Mouse (Mus musculus): ENCODE measurements around the gene Aarsd1. TPM values are rescaled to one million over a fixed set of nuclear protein-coding genes. Genes with fewer than 3 reads are reported as not detected.
"Not testable (repeated sequence)": the region's sequence is repeated elsewhere in the genome, so short reads cannot be mapped to it uniquely, and the experiment has no call there.

Gene Aarsd1
- polyA plus RNA-seq, 1 experiment from 2014 or later, result 98.2 TPM

DNA sequence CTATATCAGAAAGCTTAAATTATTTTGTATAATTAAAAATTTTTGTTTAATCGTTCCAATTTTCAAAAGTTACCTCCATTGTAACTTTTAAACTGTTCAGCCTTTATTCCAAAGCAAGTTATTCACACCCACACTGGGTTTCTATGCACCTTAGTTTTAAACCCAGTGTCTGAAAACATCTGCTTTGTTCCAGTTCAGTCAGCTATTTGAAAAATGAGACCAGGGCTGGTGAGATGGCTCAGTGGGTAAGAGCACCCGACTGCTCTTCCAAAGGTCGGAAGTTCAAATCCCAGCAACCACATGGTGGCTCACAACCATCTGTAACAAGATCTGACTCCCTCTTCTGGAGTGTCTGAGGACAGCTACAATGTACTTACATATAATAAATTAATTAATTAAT lies 20.6 kb upstream of the Aarsd1 start:
- H3K9ac ChIP-seq (ENCODE audit: low read depth, low read length); H3K9me3 ChIP-seq (replicated peaks; ENCODE audit: control insufficient read depth, low read length, poor library complexity, severe bottlenecking); H3K4me1 ChIP-seq (ENCODE audit: control insufficient read depth, insufficient read depth, low read length); H3K27me3 ChIP-seq (ENCODE audit: control insufficient read depth, insufficient read depth, low read depth, low read length); H3K4me3 ChIP-seq (ENCODE audit: low read depth, low read length); H3K4me2 ChIP-seq (ENCODE audit: low read length); H3K27ac ChIP-seq (ENCODE audit: low read length); ATAC-seq: not testable (repeated sequence)
- WGBS, result 74% methylated on average over 3 of the region's 3 CpGs
- peaks cover 23% of the 10 kb centered on the region for H3K36me3 ChIP-seq (ENCODE audit: control insufficient read depth, insufficient read depth, low read length)

DNA sequence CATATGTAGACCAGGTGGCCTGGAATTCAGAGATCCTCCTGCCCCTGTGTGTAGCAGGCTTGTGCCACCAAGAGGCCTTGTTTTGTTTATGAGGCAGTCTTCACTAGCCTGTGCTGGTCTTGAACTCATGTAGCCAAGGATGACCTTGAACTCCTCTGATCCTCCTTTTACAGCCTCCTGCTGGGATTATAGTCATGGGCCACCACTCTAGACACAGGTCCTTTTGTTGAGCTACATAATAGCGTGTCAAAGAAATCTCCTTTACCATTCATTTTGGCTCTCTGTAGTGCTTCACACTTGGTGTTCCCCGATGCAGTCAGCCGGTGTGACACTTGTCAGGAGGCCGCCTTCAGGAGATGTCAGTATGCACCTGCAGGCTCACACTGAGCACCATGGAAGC lies 19.5 kb upstream of the Aarsd1 start:
- H3K4me3 ChIP-seq (ENCODE audit: low read depth, low read length), result no peak overlapping the region
- H3K4me2 ChIP-seq (ENCODE audit: low read length), result no peak overlapping the region
- no peaks in the 10 kb centered on the region for H3K4me1 ChIP-seq (ENCODE audit: control insufficient read depth, insufficient read depth, low read length)
- no peaks in the 10 kb centered on the region for H3K9me3 ChIP-seq (replicated peaks; ENCODE audit: control insufficient read depth, low read length, poor library complexity, severe bottlenecking)
- ATAC-seq, result no peak
- WGBS, result 30% methylated on average over 4 of the region's 4 CpGs
- no peak overlapping the region for H3K27ac ChIP-seq (ENCODE audit: low read length)
- H3K9ac ChIP-seq (ENCODE audit: low read depth, low read length), result no peak overlapping the region
- peaks cover 27% of the 10 kb centered on the region for H3K36me3 ChIP-seq (ENCODE audit: control insufficient read depth, insufficient read depth, low read length)
- no peaks in the 10 kb centered on the region for H3K27me3 ChIP-seq (ENCODE audit: control insufficient read depth, insufficient read depth, low read depth, low read length)

- no peaks in the 10 kb centered on the region for H3K4me1 ChIP-seq (ENCODE audit: control insufficient read depth, insufficient read depth, low read length)
- no peak overlapping the region for H3K9ac ChIP-seq (ENCODE audit: low read depth, low read length)
- no peak overlapping the region for H3K27ac ChIP-seq (ENCODE audit: low read length)
- no peak overlapping the region for H3K4me2 ChIP-seq (ENCODE audit: low read length)
- no peaks in the 10 kb centered on the region for H3K9me3 ChIP-seq (replicated peaks; ENCODE audit: control insufficient read depth, low read length, poor library complexity, severe bottlenecking)
- H3K36me3 ChIP-seq (ENCODE audit: control insufficient read depth, insufficient read depth, low read length), result peaks cover 33% of the 10 kb centered on the region
- H3K4me3 ChIP-seq (ENCODE audit: low read depth, low read length), result no peak overlapping the region
- 83% methylated on average over 4 of the region's 4 CpGs for WGBS
- ATAC-seq, result no peak
- H3K27me3 ChIP-seq (ENCODE audit: control insufficient read depth, insufficient read depth, low read depth, low read length), result no peaks in the 10 kb centered on the region
These were observed 18.4 kb upstream of the Aarsd1 start for GRCm38 (mm10) chr11:101435831-101436230.

DNA sequence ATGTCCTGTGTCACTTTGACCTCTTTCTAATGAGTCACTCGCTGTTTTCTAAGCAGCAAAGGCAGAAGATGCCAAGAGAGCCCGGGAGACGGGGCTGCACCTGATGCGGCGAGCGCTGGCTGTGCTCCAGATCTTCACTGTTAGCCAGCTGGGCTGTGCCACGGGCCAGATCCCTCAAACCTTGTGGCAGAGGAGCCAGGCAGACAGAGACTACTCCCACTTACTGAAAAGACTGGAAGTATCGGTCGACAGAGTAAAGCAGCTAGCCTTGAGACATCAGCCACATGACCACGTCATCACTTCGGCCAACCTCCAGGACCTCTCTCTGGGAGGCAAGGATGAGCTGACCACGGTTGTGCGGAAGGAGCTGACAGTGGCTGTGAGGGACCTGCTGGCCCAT lies 16.0 kb upstream of the Aarsd1 start:
- 92% methylated on average over 13 of the region's 13 CpGs for WGBS
- no peaks in the 10 kb centered on the region for H3K9me3 ChIP-seq (replicated peaks; ENCODE audit: control insufficient read depth, low read length, poor library complexity, severe bottlenecking)
- no peaks in the 10 kb centered on the region for H3K4me1 ChIP-seq (ENCODE audit: control insufficient read depth, insufficient read depth, low read length)
- H3K9ac ChIP-seq (ENCODE audit: low read depth, low read length), result no peak overlapping the region
- H3K4me2 ChIP-seq (ENCODE audit: low read length), result no peak overlapping the region
- H3K27me3 ChIP-seq (ENCODE audit: control insufficient read depth, insufficient read depth, low read depth, low read length), result no peaks in the 10 kb centered on the region
- no peak overlapping the region for H3K4me3 ChIP-seq (ENCODE audit: low read depth, low read length)
- no peak for ATAC-seq
- H3K36me3 ChIP-seq (ENCODE audit: control insufficient read depth, insufficient read depth, low read length), result peaks cover 48% of the 10 kb centered on the region
- H3K27ac ChIP-seq (ENCODE audit: low read length), result no peak overlapping the region

- Histone ChIP-seq H3K4me2 (ENCODE audit: low read length) (no peak overlapping the region), H3K27me3 (ENCODE audit: control insufficient read depth, insufficient read depth, low read depth, low read length) (no peaks in the 10 kb centered on the region), H3K27ac (ENCODE audit: low read length) (no peak overlapping the region), H3K9me3 (replicated peaks; ENCODE audit: control insufficient read depth, low read length, poor library complexity, severe bottlenecking) (no peaks in the 10 kb centered on the region), H3K4me3 (ENCODE audit: low read depth, low read length) (no peak overlapping the region), H3K4me1 (ENCODE audit: control insufficient read depth, insufficient read depth, low read length) (peaks cover 11% of the 10 kb centered on the region), H3K9ac (ENCODE audit: low read depth, low read length) (no peak overlapping the region), H3K36me3 (ENCODE audit: control insufficient read depth, insufficient read depth, low read length) (peaks cover 48% of the 10 kb centered on the region)
- 91% methylated on average over 9 of the region's 9 CpGs for WGBS
- ATAC-seq, result no peak
These were observed 13.9 kb upstream of the Aarsd1 start for GRCm38 (mm10) chr11:101431327-101431726.

- peak overlapping the region; percentile 90 for H3K4me2 ChIP-seq (ENCODE audit: low read length)
- H3K9me3 ChIP-seq (replicated peaks; ENCODE audit: control insufficient read depth, low read length, poor library complexity, severe bottlenecking), result no peaks in the 10 kb centered on the region
- peak overlapping the region; percentile 77 for H3K4me3 ChIP-seq (ENCODE audit: low read depth, low read length)
- no peak overlapping the region for H3K27ac ChIP-seq (ENCODE audit: low read length)
- H3K4me1 ChIP-seq (ENCODE audit: control insufficient read depth, insufficient read depth, low read length), result peaks cover 27% of the 10 kb centered on the region
- H3K27me3 ChIP-seq (ENCODE audit: control insufficient read depth, insufficient read depth, low read depth, low read length), result no peaks in the 10 kb centered on the region
- H3K9ac ChIP-seq (ENCODE audit: low read depth, low read length), result peak overlapping the region; percentile 82
- H3K36me3 ChIP-seq (ENCODE audit: control insufficient read depth, insufficient read depth, low read length), result peaks cover 18% of the 10 kb centered on the region
- WGBS, result 61% methylated on average over 8 of the region's 8 CpGs
- no peak for ATAC-seq
These were observed 8.8 kb upstream of the Aarsd1 start for GRCm38 (mm10) chr11:101426165-101426564.

- peak within 1 kb of the TSS; percentile 90 for H3K27ac ChIP-seq (ENCODE audit: low read length)
- H3K4me3 ChIP-seq (ENCODE audit: low read depth, low read length), result peak within 1 kb of the TSS; percentile 77
- H3K4me1 ChIP-seq (ENCODE audit: control insufficient read depth, insufficient read depth, low read length), result peaks cover 27% of the 10 kb centered on the region
- no peaks in the 10 kb centered on the region for H3K9me3 ChIP-seq (replicated peaks; ENCODE audit: control insufficient read depth, low read length, poor library complexity, severe bottlenecking)
- H3K27me3 ChIP-seq (ENCODE audit: control insufficient read depth, insufficient read depth, low read depth, low read length), result no peaks in the 10 kb centered on the region
- peak within 1 kb of the TSS; percentile 82 for H3K9ac ChIP-seq (ENCODE audit: low read depth, low read length)
- ATAC-seq, result peak; percentile 94
- H3K36me3 ChIP-seq (ENCODE audit: control insufficient read depth, insufficient read depth, low read length), result peaks cover 9% of the 10 kb centered on the region
- 0% methylated on average over 78 of the region's 81 CpGs for WGBS
- peak within 1 kb of the TSS; percentile 90 for H3K4me2 ChIP-seq (ENCODE audit: low read length)
These were observed 7.8 kb upstream of the Aarsd1 start, which contains the start of the genes Rundc1 and Ptges3l for GRCm38 (mm10) chr11:101424925-101425813. TSS of gene Rundc1 (plus strand) at chr11:101425085. TSS of gene Ptges3l (minus strand) at chr11:101425333.

DNA sequence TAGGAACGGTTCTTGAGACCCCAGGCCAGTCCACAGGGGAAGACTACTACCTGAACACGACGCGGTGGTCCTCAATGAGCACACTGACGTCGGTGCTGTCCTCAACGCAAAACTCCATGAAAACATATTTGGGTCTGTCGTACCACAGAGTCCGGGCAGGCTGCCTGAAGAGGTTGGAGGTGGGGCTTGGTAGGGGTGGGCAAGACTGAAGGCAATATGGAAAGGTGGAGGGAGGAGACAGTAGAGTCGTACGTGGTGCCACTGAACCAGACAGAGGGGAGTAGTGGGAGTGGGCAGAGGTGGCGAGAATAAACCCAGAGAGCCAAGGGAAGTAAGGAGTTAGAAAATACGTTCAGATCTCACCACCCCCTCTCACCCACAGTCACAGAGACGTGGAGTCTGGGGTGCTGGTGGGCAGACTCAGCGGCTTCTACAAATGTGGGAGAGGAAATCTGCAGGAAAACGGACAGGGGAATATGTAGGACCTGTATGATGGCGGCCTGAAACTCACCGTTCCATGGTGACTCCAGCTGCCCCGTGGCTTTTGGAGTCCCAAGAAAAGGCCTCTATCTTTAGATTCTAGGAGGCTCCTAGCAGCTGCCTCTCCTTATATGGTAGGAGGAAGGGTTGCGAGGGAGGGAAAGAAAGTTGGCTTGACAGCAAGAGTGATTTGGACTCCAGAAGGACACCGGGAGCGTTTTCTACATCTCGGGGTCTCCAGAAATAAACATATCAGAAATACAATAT lies 6.9 kb upstream of the Aarsd1 start, which contains the start of gene Gm27029:
TSS of gene Gm27029 (minus strand) at position 692 of the 747 bp plus-strand sequence.
- ATAC-seq, result peak; percentile 52
- Histone ChIP-seq H3K9ac (ENCODE audit: low read depth, low read length) (peak within 1 kb of the TSS; percentile 82), H3K4me3 (ENCODE audit: low read depth, low read length) (peak within 1 kb of the TSS; percentile 77), H3K9me3 (replicated peaks; ENCODE audit: control insufficient read depth, low read length, poor library complexity, severe bottlenecking) (no peaks in the 10 kb centered on the region), H3K4me2 (ENCODE audit: low read length) (peak within 1 kb of the TSS; percentile 90), H3K27ac (ENCODE audit: low read length) (peak within 1 kb of the TSS; percentile 90), H3K36me3 (ENCODE audit: control insufficient read depth, insufficient read depth, low read length) (peaks cover 2% of the 10 kb centered on the region; the same call in 1 of the 2 replicates), H3K4me1 (ENCODE audit: control insufficient read depth, insufficient read depth, low read length) (peaks cover 27% of the 10 kb centered on the region), H3K27me3 (ENCODE audit: control insufficient read depth, insufficient read depth, low read depth, low read length) (no peaks in the 10 kb centered on the region)
- WGBS, result 6% methylated on average over 23 of the region's 23 CpGs

DNA sequence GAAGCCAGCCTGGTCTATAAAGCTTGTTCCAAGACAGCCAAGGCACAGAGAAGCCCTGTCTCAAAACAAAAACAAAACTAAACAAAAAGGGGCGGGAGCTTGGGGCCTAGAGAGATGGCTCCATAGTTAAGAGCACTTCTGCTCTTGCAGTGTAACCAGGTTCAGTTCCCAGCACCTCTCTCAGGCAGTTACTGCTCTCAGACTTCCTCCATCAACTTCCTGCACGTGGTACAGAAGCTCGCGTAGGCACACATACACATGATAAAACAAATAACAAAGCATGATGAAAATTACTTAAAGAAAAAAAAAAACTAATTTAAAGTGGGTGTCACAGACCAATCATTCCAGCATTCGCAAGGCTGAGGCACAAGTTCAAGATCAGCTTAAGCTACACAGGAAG lies 2.7 kb upstream of the Aarsd1 start:
- H3K27me3 ChIP-seq (ENCODE audit: control insufficient read depth, insufficient read depth, low read depth, low read length), result no peaks in the 10 kb centered on the region
- no peak overlapping the region for H3K9ac ChIP-seq (ENCODE audit: low read depth, low read length)
- no peak for ATAC-seq
- no peak overlapping the region for H3K4me2 ChIP-seq (ENCODE audit: low read length)
- H3K4me1 ChIP-seq (ENCODE audit: control insufficient read depth, insufficient read depth, low read length), result peaks cover 16% of the 10 kb centered on the region
- 90% methylated on average over 5 of the region's 5 CpGs for WGBS
- no peak overlapping the region for H3K27ac ChIP-seq (ENCODE audit: low read length)
- H3K9me3 ChIP-seq (replicated peaks; ENCODE audit: control insufficient read depth, low read length, poor library complexity, severe bottlenecking), result no peaks in the 10 kb centered on the region
- H3K36me3 ChIP-seq (ENCODE audit: control insufficient read depth, insufficient read depth, low read length), result no peaks in the 10 kb centered on the region
- no peak overlapping the region for H3K4me3 ChIP-seq (ENCODE audit: low read depth, low read length)
